Mouse (Mus musculus): ENCODE data around the gene Stox2.

- TF ChIP-seq CTCF (IDR thresholded peaks at IDR 0.05; ENCODE audit: low read depth) (no peak), EP300 (IDR thresholded peaks at IDR 0.05; ENCODE audit: low read depth) (no peak)
Measured at GRCm38 (mm10) chr8:47263070-47263843, 182.9 kb downstream of the Stox2 start.
